Mouse (Mus musculus) MEL (cell line): ENCODE measurements around the gene Slc20a1. TPM values are rescaled to one million over a fixed set of nuclear protein-coding genes. Genes with fewer than 3 reads are reported as not detected.

Experiments used
- DNase-seq: peaks from one replicate; pipeline ENCODE4 v3.0.0; 2011; ENCODE audit warnings: low read depth, low spot score
- H3K27ac ChIP-seq: 2 replicates; pipeline ENCODE4 v1.5.1; 2012; ENCODE audit warnings: low read depth, mild to moderate bottlenecking, control low read depth, low read length, moderate library complexity; ENCODE audit not compliant: control insufficient read depth
- H3K27me3 ChIP-seq, 2 experiments: fragments of 150-350 bp in 1 of 2; sonication (generic) in 1 of 2; 2 replicates each; pipeline ENCODE4 v1.6.1; 2012; ENCODE audit warnings: low read length in 2 of 2, mild to moderate bottlenecking in 2 of 2, improper control_type of control experiment in 1 of 2, moderate library complexity in 1 of 2; ENCODE audit not compliant: insufficient read depth in 2 of 2, control insufficient read depth in 1 of 2
- H3K36me3 ChIP-seq, 2 experiments: 2 replicates each; pipeline ENCODE4 v1.6.1; 2012 to 2014; ENCODE audit warnings: low read length in 2 of 2, improper control_type of control experiment in 1 of 2, inconsistent platforms in 1 of 2, mild to moderate bottlenecking in 1 of 2; ENCODE audit not compliant: insufficient read depth in 2 of 2, control insufficient read depth in 1 of 2
- H3K4me1 ChIP-seq, 2 experiments: fragments of 150-350 bp in 1 of 2; sonication (generic) in 1 of 2; 2 replicates each; pipeline ENCODE4 v1.6.1; 2012; ENCODE audit warnings: low read length in 2 of 2, improper control_type of control experiment in 1 of 2, mild to moderate bottlenecking in 1 of 2; ENCODE audit not compliant: insufficient read depth in 2 of 2, control insufficient read depth in 1 of 2
- H3K4me3 ChIP-seq, 2 experiments: fragments of 150-350 bp in 1 of 2; sonication (generic) in 1 of 2; 2 replicates each; pipeline ENCODE4 v1.5.1; 2012; ENCODE audit warnings: low read depth in 2 of 2, low read length in 2 of 2, mild to moderate bottlenecking in 2 of 2, moderate library complexity in 2 of 2, control low read depth in 1 of 2, improper control_type of control experiment in 1 of 2; ENCODE audit not compliant: control insufficient read depth in 1 of 2, insufficient read depth in 1 of 2
- H3K79me2 ChIP-seq: 2 replicates; pipeline ENCODE4 v1.6.1; 2012; ENCODE audit warnings: mild to moderate bottlenecking, low read length, moderate library complexity; ENCODE audit not compliant: control insufficient read depth, poor library complexity, insufficient read depth
- H3K9ac ChIP-seq: 2 replicates; pipeline ENCODE4 v1.6.1; 2012; ENCODE audit warnings: low read depth, mild to moderate bottlenecking, control low read depth, low read length, moderate library complexity; ENCODE audit not compliant: control insufficient read depth, poor library complexity, severe bottlenecking
- H3K9me3 ChIP-seq: fragments of 150-350 bp; sonication (generic); replicated peaks from 2 replicates; pipeline ENCODE4 v1.6.1; 2012; ENCODE audit warnings: mild to moderate bottlenecking, low read length, improper control_type of control experiment, moderate library complexity; ENCODE audit not compliant: insufficient read depth
- CHD1 ChIP-seq: IDR thresholded peaks from 2 replicates; pipeline ENCODE4 v1.6.1; 2012; ENCODE audit warnings: low read depth, mild to moderate bottlenecking, inconsistent platforms, low read length, improper control_type of control experiment
- CHD2 ChIP-seq: IDR thresholded peaks from 2 replicates; pipeline ENCODE4 v1.6.1; 2011; ENCODE audit warnings: low read length, improper control_type of control experiment
- E2F4 ChIP-seq: IDR thresholded peaks from 2 replicates; pipeline ENCODE4 v1.6.1; 2011; ENCODE audit warnings: low read depth, low read length, improper control_type of control experiment, borderline replicate concordance
- EP300 ChIP-seq, 2 experiments: IDR thresholded peaks; 2 replicates each; pipeline ENCODE4 v1.6.1; 2011; ENCODE audit warnings: improper control_type of control experiment in 2 of 2, low read length in 2 of 2, low read depth in 1 of 2, mild to moderate bottlenecking in 1 of 2
- HCFC1 ChIP-seq: IDR thresholded peaks from 2 replicates; pipeline ENCODE4 v1.6.1; 2012; ENCODE audit warnings: low read depth, mild to moderate bottlenecking, inconsistent platforms, low read length, improper control_type of control experiment, moderate library complexity
- JUND ChIP-seq: IDR thresholded peaks from 2 replicates; pipeline ENCODE4 v1.6.1; 2011; ENCODE audit warnings: low read depth, mild to moderate bottlenecking, improper control_type of control experiment, low read length
- KAT2A ChIP-seq: conservative IDR thresholded peaks from 2 replicates; pipeline ENCODE4 v1.6.1; 2012; ENCODE audit warnings: low read depth, low read length, improper control_type of control experiment, inconsistent platforms
- MAFK ChIP-seq: IDR thresholded peaks from 2 replicates; pipeline ENCODE4 v1.6.1; 2011; ENCODE audit warnings: low read depth, mild to moderate bottlenecking, low read length, improper control_type of control experiment, borderline replicate concordance
- MAZ ChIP-seq: IDR thresholded peaks from 2 replicates; pipeline ENCODE4 v1.6.1; 2012; ENCODE audit warnings: low read depth, mild to moderate bottlenecking, inconsistent platforms, low read length, improper control_type of control experiment
- NELFE ChIP-seq: IDR thresholded peaks from 2 replicates; pipeline ENCODE4 v1.6.1; 2011; ENCODE audit warnings: low read depth, low read length, improper control_type of control experiment
- POLR2AphosphoS2 ChIP-seq: IDR thresholded peaks from 2 replicates; pipeline ENCODE4 v1.6.1; 2011; ENCODE audit warnings: low read length, improper control_type of control experiment
- RAD21 ChIP-seq: IDR thresholded peaks from 2 replicates; pipeline ENCODE4 v1.6.1; 2011; ENCODE audit warnings: mild to moderate bottlenecking, low read depth, low read length, improper control_type of control experiment
- SIN3A ChIP-seq: IDR thresholded peaks from 2 replicates; pipeline ENCODE4 v1.6.1; 2012; ENCODE audit warnings: low read length, improper control_type of control experiment, inconsistent platforms
- TAL1 ChIP-seq: IDR thresholded peaks from 2 replicates; pipeline ENCODE4 v1.6.1; 2012; ENCODE audit warnings: mild to moderate bottlenecking, inconsistent platforms, low read length, moderate library complexity, mixed read lengths
- TCF12 ChIP-seq: IDR thresholded peaks from 2 replicates; pipeline ENCODE4 v1.6.1; 2014; ENCODE audit warnings: low read depth, mild to moderate bottlenecking, inconsistent platforms, low read length, improper control_type of control experiment, moderate library complexity
- UBTF ChIP-seq: IDR thresholded peaks from 2 replicates; pipeline ENCODE4 v1.6.1; 2012; ENCODE audit warnings: low read depth, mild to moderate bottlenecking, inconsistent platforms, low read length, improper control_type of control experiment, moderate library complexity, borderline replicate concordance; ENCODE audit not compliant: insufficient read depth
- ZC3H11A ChIP-seq: IDR thresholded peaks from 2 replicates; pipeline ENCODE4 v1.6.1; 2012; ENCODE audit warnings: low read depth, mild to moderate bottlenecking, inconsistent platforms, low read length, improper control_type of control experiment
- polyA plus RNA-seq, 2 experiments: library from polyadenylated mRNA; stranded (reverse) in 1 of 2; unstranded in 1 of 2; fragments of >175 nt in 1 of 2; fragments of >200 nt in 1 of 2; gene quantifications; 2 replicates each; pipeline versions ENCODE4 v1.2.1 to v1.2.4; 2012; ENCODE audit warnings: low replicate concordance in 2 of 2, low read depth in 1 of 2; ENCODE audit not compliant: insufficient read length in 2 of 2, insufficient read depth in 1 of 2, missing spikeins in 1 of 2
- total RNA-seq: library from RNA; depleted of rRNA; stranded (reverse); fragments of 300-350 nt; gene quantifications from 2 replicates; pipeline ENCODE4 v1.2.3, GENCODE M21; 2012

The Slc20a1 gene
- total and polyA plus RNA-seq, 3 experiments = 69.4 to 80.7 TPM; not detected in 1

- no peaks in the 10 kb centered on the region for H3K4me1 ChIP-seq
- H3K27me3 ChIP-seq = no peaks in the 10 kb centered on the region
- DNase-seq = no peak
- H3K9me3 ChIP-seq = no peaks in the 10 kb centered on the region
- H3K36me3 ChIP-seq = no peaks in the 10 kb centered on the region
- H3K79me2 ChIP-seq = no peaks in the 10 kb centered on the region
- TF ChIP-seq MAZ (no peak), MAFK (no peak), CHD1 (no peak), CHD2 (no peak), POLR2AphosphoS2 (no peak), UBTF (no peak), NELFE (no peak), TAL1 (no peak), EP300 (IDR thresholded peaks at IDR 0.05; ENCODE audit: low read depth in 1 of 2, low read length in 2 of 2) (no peak), KAT2A (no peak), RAD21 (no peak), ZC3H11A (no peak), JUND (no peak), SIN3A (no peak)
- H3K27ac ChIP-seq = no peak overlapping the region
- no peak overlapping the region for H3K9ac ChIP-seq
- no peak overlapping the region for H3K4me3 ChIP-seq
These were observed 49.1 kb downstream of the Slc20a1 start for GRCm38 (mm10) chr2:129247707-129248121.

DNA sequence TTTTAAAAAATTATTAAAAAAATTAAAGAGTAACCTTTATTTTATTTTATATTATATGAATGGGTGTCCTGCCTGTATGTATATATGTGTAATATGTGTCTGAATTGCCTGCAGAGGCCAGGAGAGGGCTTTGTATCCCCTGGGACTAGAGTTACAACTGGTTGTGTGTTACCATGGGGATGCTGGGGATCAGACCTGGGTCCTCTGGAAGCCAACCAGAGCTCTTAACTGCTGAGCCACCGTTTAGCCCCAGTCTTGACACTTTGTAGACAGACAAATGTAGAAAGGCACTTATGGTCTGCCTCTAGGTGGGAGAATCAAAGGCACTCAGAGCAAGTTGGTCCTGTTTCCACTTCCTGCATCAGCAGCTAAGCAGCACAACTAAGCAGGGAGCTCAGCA, 50.8 kb downstream of the Slc20a1 start:
- no peak overlapping the region for H3K4me3 ChIP-seq

More for the DNA sequence above, 50.8 kb downstream of the Slc20a1 start:
- Histone ChIP-seq H3K4me1 (no peaks in the 10 kb centered on the region), H3K9me3 (no peaks in the 10 kb centered on the region), H3K36me3 (no peaks in the 10 kb centered on the region), H3K27me3 (no peaks in the 10 kb centered on the region), H3K27ac (no peak overlapping the region), H3K9ac (no peak overlapping the region), H3K79me2 (no peaks in the 10 kb centered on the region)
- DNase-seq = no peak
- TF ChIP-seq E2F4 (no peak), SIN3A (no peak), HCFC1 (no peak), TCF12 (no peak)
